Mouse (Mus musculus): ENCODE results near the gene Cd2. TPM values are rescaled to one million over a fixed set of nuclear protein-coding genes. Genes with fewer than 3 reads are reported as not detected.
A peak's percentile ranks its signal among the peaks of the same experiment; 100 is the strongest.

The Cd2 gene
- total and polyA plus RNA-seq, 3 experiments = 0.84 to 1.7 (median 1.1) TPM

GRCm38 (mm10) chr3:101318115-101318514 lies 30.4 kb upstream of the Cd2 start:
- Histone ChIP-seq H3K27me3 (ENCODE audit: control insufficient read depth, insufficient read depth, low read length) (no peaks in the 10 kb centered on the region), H3K4me3 (no peak overlapping the region), H3K36me3 (ENCODE audit: control insufficient read depth, insufficient read depth, low read length) (no peaks in the 10 kb centered on the region), H3K4me1 (ENCODE audit: control insufficient read depth, insufficient read depth, low read length) (no peaks in the 10 kb centered on the region), H3K9ac (ENCODE audit: low read depth, low read length) (no peak overlapping the region), H3K27ac (no peak overlapping the region), H3K79me2 (replicated peaks; ENCODE audit: control insufficient read depth, insufficient read depth, low read length) (no peaks in the 10 kb centered on the region)
- TF ChIP-seq CTCF (IDR thresholded peaks at IDR 0.05) = peak; percentile 63
- TF ChIP-seq POLR2A (IDR thresholded peaks at IDR 0.05; ENCODE audit: insufficient read depth, low read depth, low read length) = no peak
- DNase-seq = no peak
- 70% methylated on average over 6 of the region's 6 CpGs for WGBS
- intact Hi-C loops (cut with DNase I) = no loop called here

GRCm38 (mm10) chr3:101314954-101315353 lies 27.2 kb upstream of the Cd2 start:
- WGBS = 78% methylated on average over 6 of the region's 6 CpGs
- intact Hi-C loops (cut with DNase I) = no loop called here
- TF ChIP-seq CTCF (IDR thresholded peaks at IDR 0.05) (peak; percentile 41), POLR2A (IDR thresholded peaks at IDR 0.05; ENCODE audit: insufficient read depth, low read depth, low read length) (no peak)
- no peaks in the 10 kb centered on the region for H3K36me3 ChIP-seq (ENCODE audit: control insufficient read depth, insufficient read depth, low read length)
- H3K9ac ChIP-seq (ENCODE audit: low read depth, low read length) = no peak overlapping the region
- H3K4me1 ChIP-seq (ENCODE audit: control insufficient read depth, insufficient read depth, low read length) = no peaks in the 10 kb centered on the region
- H3K27ac ChIP-seq = no peak overlapping the region
- H3K27me3 ChIP-seq (ENCODE audit: control insufficient read depth, insufficient read depth, low read length) = no peaks in the 10 kb centered on the region
- H3K79me2 ChIP-seq (replicated peaks; ENCODE audit: control insufficient read depth, insufficient read depth, low read length) = no peaks in the 10 kb centered on the region
- DNase-seq = no peak
- no peak overlapping the region for H3K4me3 ChIP-seq

GRCm38 (mm10) chr3:101313266-101314051 lies 25.7 kb upstream of the Cd2 start:
- H3K27me3 ChIP-seq (ENCODE audit: control insufficient read depth, insufficient read depth, low read length) = no peaks in the 10 kb centered on the region
- 70% methylated on average over 8 of the region's 8 CpGs for WGBS
- H3K4me3 ChIP-seq = no peak overlapping the region
- TF ChIP-seq CTCF (IDR thresholded peaks at IDR 0.05) (no peak), EP300 (IDR thresholded peaks at IDR 0.05; ENCODE audit: insufficient read depth, low read depth, low read length) (no peak)
- intact Hi-C loops (cut with DNase I) = no loop called here
- no peak overlapping the region for H3K27ac ChIP-seq
- no peak for DNase-seq
- no peak overlapping the region for H3K9ac ChIP-seq (ENCODE audit: low read depth, low read length)
- H3K4me1 ChIP-seq (ENCODE audit: control insufficient read depth, insufficient read depth, low read length) = no peaks in the 10 kb centered on the region
- H3K79me2 ChIP-seq (replicated peaks; ENCODE audit: control insufficient read depth, insufficient read depth, low read length) = no peaks in the 10 kb centered on the region
- no peaks in the 10 kb centered on the region for H3K36me3 ChIP-seq (ENCODE audit: control insufficient read depth, insufficient read depth, low read length)

- TF ChIP-seq EP300 (IDR thresholded peaks at IDR 0.05; ENCODE audit: insufficient read depth, low read depth, low read length) = no peak
- no peak for TF ChIP-seq CTCF (IDR thresholded peaks at IDR 0.05)
- no peak for TF ChIP-seq POLR2A (IDR thresholded peaks at IDR 0.05; ENCODE audit: insufficient read depth, low read depth, low read length)
- no peak overlapping the region for H3K9ac ChIP-seq (ENCODE audit: low read depth, low read length)
- no peak overlapping the region for H3K4me3 ChIP-seq
- no peaks in the 10 kb centered on the region for H3K79me2 ChIP-seq (replicated peaks; ENCODE audit: control insufficient read depth, insufficient read depth, low read length)
- H3K36me3 ChIP-seq (ENCODE audit: control insufficient read depth, insufficient read depth, low read length) = no peaks in the 10 kb centered on the region
- intact Hi-C loops (cut with DNase I) = no loop called here
- H3K27ac ChIP-seq = no peak overlapping the region
- peak in 1 of 2 experiments; percentile 8 for DNase-seq
- no peaks in the 10 kb centered on the region for H3K27me3 ChIP-seq (ENCODE audit: control insufficient read depth, insufficient read depth, low read length)
- 58% methylated on average over 9 of the region's 9 CpGs for WGBS
- no peaks in the 10 kb centered on the region for H3K4me1 ChIP-seq (ENCODE audit: control insufficient read depth, insufficient read depth, low read length)
Measured at GRCm38 (mm10) chr3:101310977-101311376, 23.2 kb upstream of the Cd2 start.

- H3K27me3 ChIP-seq (ENCODE audit: control insufficient read depth, insufficient read depth, low read length) = no peaks in the 10 kb centered on the region
- TF ChIP-seq POLR2A (IDR thresholded peaks at IDR 0.05; ENCODE audit: insufficient read depth, low read depth, low read length) = no peak
- TF ChIP-seq EP300 (IDR thresholded peaks at IDR 0.05; ENCODE audit: insufficient read depth, low read depth, low read length) = no peak
- no peak for TF ChIP-seq CTCF (IDR thresholded peaks at IDR 0.05)
- H3K4me3 ChIP-seq = no peak overlapping the region
- no peaks in the 10 kb centered on the region for H3K79me2 ChIP-seq (replicated peaks; ENCODE audit: control insufficient read depth, insufficient read depth, low read length)
- WGBS = 56% methylated on average over 3 of the region's 3 CpGs
- no peaks in the 10 kb centered on the region for H3K4me1 ChIP-seq (ENCODE audit: control insufficient read depth, insufficient read depth, low read length)
- H3K27ac ChIP-seq = no peak overlapping the region
- H3K9ac ChIP-seq (ENCODE audit: low read depth, low read length) = no peak overlapping the region
- no peaks in the 10 kb centered on the region for H3K36me3 ChIP-seq (ENCODE audit: control insufficient read depth, insufficient read depth, low read length)
- DNase-seq = peak in 1 of 2 experiments; percentile 18
- intact Hi-C loops (cut with DNase I) = no loop called here
Measured at GRCm38 (mm10) chr3:101309626-101310025, 21.9 kb upstream of the Cd2 start.

- Histone ChIP-seq H3K9ac (ENCODE audit: low read depth, low read length) (no peak overlapping the region), H3K27ac (no peak overlapping the region), H3K79me2 (replicated peaks; ENCODE audit: control insufficient read depth, insufficient read depth, low read length) (no peaks in the 10 kb centered on the region), H3K36me3 (ENCODE audit: control insufficient read depth, insufficient read depth, low read length) (no peaks in the 10 kb centered on the region), H3K4me1 (ENCODE audit: control insufficient read depth, insufficient read depth, low read length) (no peaks in the 10 kb centered on the region; the same call in 1 of the 2 replicates), H3K27me3 (ENCODE audit: control insufficient read depth, insufficient read depth, low read length) (no peaks in the 10 kb centered on the region), H3K4me3 (no peak overlapping the region)
- 67% methylated on average over 9 of the region's 9 CpGs for WGBS
- TF ChIP-seq POLR2A (IDR thresholded peaks at IDR 0.05; ENCODE audit: insufficient read depth, low read depth, low read length) (no peak), CTCF (IDR thresholded peaks at IDR 0.05) (no peak), EP300 (IDR thresholded peaks at IDR 0.05; ENCODE audit: insufficient read depth, low read depth, low read length) (no peak)
- intact Hi-C loops (cut with DNase I) = no loop called here
- no peak for DNase-seq
Measured at GRCm38 (mm10) chr3:101306090-101306489, 18.4 kb upstream of the Cd2 start.

Data from heart, adult 2 months (tissue).